Mouse (Mus musculus): ENCODE data around the gene Metap1d. TPM values are rescaled to one million over a fixed set of nuclear protein-coding genes. Genes with fewer than 3 reads are reported as not detected.

Gene Metap1d
- polyA plus RNA-seq, 1 experiment, result 7.3 TPM

DNA sequence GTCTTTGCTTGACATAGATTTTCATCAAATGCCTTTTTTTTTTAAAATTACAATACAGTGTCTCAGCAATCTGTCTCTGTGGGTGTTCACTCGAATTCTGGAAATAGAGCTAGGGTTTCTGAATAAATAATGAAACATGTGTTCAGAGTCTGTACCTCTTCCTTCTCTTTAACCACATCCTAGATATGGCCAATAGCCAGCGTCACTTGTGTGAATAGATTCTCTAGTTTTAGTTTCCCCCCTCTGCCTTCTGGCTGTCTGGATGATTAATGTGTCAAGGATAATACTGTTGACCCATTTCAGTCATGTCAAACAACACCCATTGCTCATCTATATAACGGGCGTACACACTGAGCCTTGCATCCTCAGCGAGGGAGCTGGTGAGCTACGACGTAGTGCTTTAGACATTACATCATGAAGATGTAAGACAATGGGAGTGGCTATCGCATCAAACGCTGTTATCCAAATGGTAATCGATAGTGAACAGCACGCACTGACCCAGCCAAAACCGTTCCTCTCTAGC lies 40.1 kb downstream of the Metap1d start:
- no peaks in the 10 kb centered on the region for H3K79me2 ChIP-seq (ENCODE audit: control insufficient read depth, insufficient read depth)
- H3K36me3 ChIP-seq (ENCODE audit: control insufficient read depth, insufficient read depth), result no peaks in the 10 kb centered on the region
- H3K27me3 ChIP-seq (ENCODE audit: control insufficient read depth, insufficient read depth, insufficient read length), result no peaks in the 10 kb centered on the region
- TF ChIP-seq MYOG (IDR thresholded peaks at IDR 0.05; ENCODE audit: control insufficient read depth in 1 of 3, insufficient read depth in 1 of 3, insufficient read length in 2 of 3, low read depth in 2 of 3) (no peak), TCF12 (IDR thresholded peaks at IDR 0.05; ENCODE audit: insufficient read depth, poor library complexity, severe bottlenecking) (no peak), TCF3 (IDR thresholded peaks at IDR 0.05; ENCODE audit: insufficient read length, low read depth) (no peak), MYOD1 (IDR thresholded peaks at IDR 0.05; ENCODE audit: control insufficient read depth in 1 of 3, insufficient read length in 2 of 3, low read depth in 2 of 3) (no peak), SRF (IDR thresholded peaks at IDR 0.05; ENCODE audit: control insufficient read depth, insufficient read length, low read depth) (no peak), MAX (IDR thresholded peaks at IDR 0.05; ENCODE audit: low read depth) (no peak), USF1 (IDR thresholded peaks at IDR 0.05; ENCODE audit: low read depth) (no peak), POLR2A (IDR thresholded peaks at IDR 0.05; ENCODE audit: insufficient read length, low read depth) (no peak), POLR2AphosphoS2 (IDR thresholded peaks at IDR 0.05; ENCODE audit: insufficient read length, low read depth) (no peak), REST (IDR thresholded peaks at IDR 0.05; ENCODE audit: insufficient read depth, insufficient read length) (no peak), CEBPB (IDR thresholded peaks at IDR 0.05; ENCODE audit: insufficient read depth, poor library complexity, severe bottlenecking) (no peak), E2F4 (IDR thresholded peaks at IDR 0.05; ENCODE audit: insufficient read depth) (no peak)
- H3K4me3 ChIP-seq, result no peak overlapping the region
- H3K4me2 ChIP-seq (ENCODE audit: low read depth), result no peak overlapping the region
- no peak overlapping the region for H3ac ChIP-seq (ENCODE audit: control insufficient read depth, insufficient read length)

DNA sequence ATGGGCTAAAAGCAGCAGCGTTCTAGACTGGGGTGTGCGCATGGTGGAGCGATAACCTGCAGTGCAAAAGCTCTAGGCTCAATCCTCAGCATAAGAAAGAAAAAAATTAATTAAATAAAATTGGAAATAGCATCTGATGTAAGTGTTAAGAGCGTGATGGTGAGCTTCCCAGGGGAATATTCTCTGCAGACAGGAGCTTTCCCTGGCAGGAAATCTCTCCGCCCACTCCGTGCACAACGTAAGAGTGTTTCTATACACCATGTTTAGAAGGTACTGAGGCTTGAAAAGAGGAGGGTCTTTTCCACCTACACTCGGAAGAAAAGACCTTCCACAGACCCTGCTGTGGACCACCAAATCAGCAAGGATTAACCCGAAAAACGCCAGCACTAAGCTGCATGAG lies 41.4 kb downstream of the Metap1d start:
- Histone ChIP-seq H3K4me2 (ENCODE audit: low read depth) (no peak overlapping the region), H3K36me3 (ENCODE audit: control insufficient read depth, insufficient read depth) (no peaks in the 10 kb centered on the region), H3K27me3 (ENCODE audit: control insufficient read depth, insufficient read depth, insufficient read length) (no peaks in the 10 kb centered on the region), H3ac (ENCODE audit: control insufficient read depth, insufficient read length) (no peak overlapping the region), H3K79me2 (ENCODE audit: control insufficient read depth, insufficient read depth) (no peaks in the 10 kb centered on the region), H3K4me3 (no peak overlapping the region)
- TF ChIP-seq TCF3 (IDR thresholded peaks at IDR 0.05; ENCODE audit: insufficient read length, low read depth), result no peak
- no peak for TF ChIP-seq MYOG (IDR thresholded peaks at IDR 0.05; ENCODE audit: control insufficient read depth in 1 of 3, insufficient read depth in 1 of 3, insufficient read length in 2 of 3, low read depth in 2 of 3)
- no peak for TF ChIP-seq POLR2AphosphoS2 (IDR thresholded peaks at IDR 0.05; ENCODE audit: insufficient read length, low read depth)
- TF ChIP-seq USF1 (IDR thresholded peaks at IDR 0.05; ENCODE audit: low read depth), result no peak
- TF ChIP-seq TCF12 (IDR thresholded peaks at IDR 0.05; ENCODE audit: insufficient read depth, poor library complexity, severe bottlenecking), result no peak
- TF ChIP-seq MAX (IDR thresholded peaks at IDR 0.05; ENCODE audit: low read depth), result no peak
- no peak for TF ChIP-seq REST (IDR thresholded peaks at IDR 0.05; ENCODE audit: insufficient read depth, insufficient read length)
- no peak for TF ChIP-seq E2F4 (IDR thresholded peaks at IDR 0.05; ENCODE audit: insufficient read depth)
- TF ChIP-seq SRF (IDR thresholded peaks at IDR 0.05; ENCODE audit: control insufficient read depth, insufficient read length, low read depth), result no peak
- TF ChIP-seq POLR2A (IDR thresholded peaks at IDR 0.05; ENCODE audit: insufficient read length, low read depth), result no peak
- TF ChIP-seq MYOD1 (IDR thresholded peaks at IDR 0.05; ENCODE audit: control insufficient read depth in 1 of 3, insufficient read length in 2 of 3, low read depth in 2 of 3), result no peak
- no peak for TF ChIP-seq CEBPB (IDR thresholded peaks at IDR 0.05; ENCODE audit: insufficient read depth, poor library complexity, severe bottlenecking)

DNA sequence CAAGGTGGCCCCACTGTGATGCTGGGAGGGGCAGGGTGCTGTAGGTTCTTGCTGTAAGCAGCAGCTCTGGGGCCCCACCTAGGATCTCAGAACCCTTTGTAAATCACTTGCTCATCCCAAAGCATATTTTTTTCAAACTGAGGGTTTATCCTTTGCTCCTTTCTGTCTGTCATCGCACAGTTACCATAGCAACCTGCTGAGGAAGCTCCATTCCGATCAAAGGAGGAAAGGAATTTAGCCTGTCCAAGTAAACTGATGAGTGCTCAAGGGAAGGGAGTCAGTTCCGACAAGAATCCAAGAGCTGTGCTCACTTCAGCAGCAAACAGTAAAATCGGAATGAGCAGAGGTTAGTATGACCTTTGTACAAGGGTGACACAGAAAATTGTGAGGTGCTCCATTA lies 41.9 kb downstream of the Metap1d start:
- no peak overlapping the region for H3K4me2 ChIP-seq (ENCODE audit: low read depth)
- no peaks in the 10 kb centered on the region for H3K27me3 ChIP-seq (ENCODE audit: control insufficient read depth, insufficient read depth, insufficient read length)
- H3ac ChIP-seq (ENCODE audit: control insufficient read depth, insufficient read length), result no peak overlapping the region
- no peak overlapping the region for H3K4me3 ChIP-seq
- no peaks in the 10 kb centered on the region for H3K36me3 ChIP-seq (ENCODE audit: control insufficient read depth, insufficient read depth)
- H3K79me2 ChIP-seq (ENCODE audit: control insufficient read depth, insufficient read depth), result no peaks in the 10 kb centered on the region
- TF ChIP-seq POLR2A (IDR thresholded peaks at IDR 0.05; ENCODE audit: insufficient read length, low read depth), result no peak

DNA sequence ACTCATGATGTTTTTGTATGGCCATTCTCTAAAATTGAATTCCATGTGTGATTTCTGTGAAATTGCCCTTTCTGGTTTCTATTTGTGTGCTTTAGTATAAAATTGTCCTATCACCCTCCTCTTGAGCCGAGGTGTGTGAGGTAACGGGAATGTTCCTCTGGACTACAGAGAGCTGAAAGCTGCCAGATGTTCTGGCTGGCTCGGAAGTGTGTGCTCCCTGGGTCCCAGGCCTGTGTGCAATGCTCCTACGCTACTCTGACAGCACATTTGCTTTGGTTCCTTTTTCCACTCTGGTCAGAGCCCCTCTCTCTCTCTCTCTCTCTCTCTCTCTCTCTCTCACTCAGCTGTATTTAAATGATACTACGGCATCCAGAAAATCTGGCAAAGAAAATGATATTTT lies 44.1 kb downstream of the Metap1d start:
- Histone ChIP-seq H3K36me3 (ENCODE audit: control insufficient read depth, insufficient read depth) (no peaks in the 10 kb centered on the region), H3ac (ENCODE audit: control insufficient read depth, insufficient read length) (no peak overlapping the region), H3K79me2 (ENCODE audit: control insufficient read depth, insufficient read depth) (no peaks in the 10 kb centered on the region), H3K27me3 (ENCODE audit: control insufficient read depth, insufficient read depth, insufficient read length) (no peaks in the 10 kb centered on the region), H3K4me3 (no peak overlapping the region), H3K4me2 (ENCODE audit: low read depth) (no peak overlapping the region)
- TF ChIP-seq SRF (IDR thresholded peaks at IDR 0.05; ENCODE audit: control insufficient read depth, insufficient read length, low read depth) (no peak), USF1 (IDR thresholded peaks at IDR 0.05; ENCODE audit: low read depth) (no peak), REST (IDR thresholded peaks at IDR 0.05; ENCODE audit: insufficient read depth, insufficient read length) (no peak), TCF3 (IDR thresholded peaks at IDR 0.05; ENCODE audit: insufficient read length, low read depth) (no peak), MAX (IDR thresholded peaks at IDR 0.05; ENCODE audit: low read depth) (no peak), MYOD1 (IDR thresholded peaks at IDR 0.05; ENCODE audit: control insufficient read depth in 1 of 3, insufficient read length in 2 of 3, low read depth in 2 of 3) (no peak), E2F4 (IDR thresholded peaks at IDR 0.05; ENCODE audit: insufficient read depth) (no peak)

DNA sequence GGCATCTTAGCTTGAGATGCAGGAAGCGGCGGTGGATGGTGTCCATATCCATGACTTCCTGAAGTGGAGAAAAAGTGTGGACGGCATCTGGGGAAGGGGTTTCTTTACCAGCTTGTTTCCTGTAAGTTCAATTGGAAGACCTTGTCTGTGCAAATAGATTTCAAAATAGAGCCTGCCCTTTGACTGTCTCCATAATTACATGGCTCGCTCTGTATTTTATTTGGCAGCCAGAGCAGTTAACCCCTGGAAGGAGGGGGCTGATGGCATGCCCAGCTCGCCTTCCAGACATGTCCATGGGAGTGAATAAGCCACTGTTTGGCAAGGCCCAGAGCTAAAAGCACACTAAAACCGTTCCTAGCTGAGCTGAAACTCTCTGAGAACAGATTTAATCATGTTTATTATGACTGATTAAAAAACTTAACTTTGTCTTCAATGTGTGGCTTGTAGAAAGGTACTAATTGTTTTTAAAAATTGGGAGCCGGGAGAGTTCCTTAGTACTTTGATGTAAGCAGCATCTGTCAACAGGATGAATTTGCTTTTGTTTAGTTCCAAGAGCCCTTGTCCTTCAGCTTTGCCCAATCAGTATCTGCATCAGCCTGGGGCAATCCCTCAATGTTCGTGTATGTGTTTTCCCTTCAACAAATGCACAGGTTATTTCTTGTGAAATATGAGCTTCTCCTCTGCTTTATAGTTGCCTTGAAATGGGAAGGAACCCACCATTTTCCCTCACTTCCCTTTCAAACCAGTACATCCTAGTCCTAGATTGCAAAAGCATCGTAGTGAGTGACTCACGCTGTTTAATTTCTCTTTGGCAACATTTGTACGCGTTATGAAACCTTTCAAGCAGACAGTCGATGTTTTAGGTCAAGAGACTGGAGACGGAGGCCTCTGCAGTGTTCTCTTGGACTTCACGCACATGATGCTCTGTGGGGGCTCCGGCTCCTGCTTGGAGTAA lies 46.5 kb downstream of the Metap1d start:
- Histone ChIP-seq H3ac (ENCODE audit: control insufficient read depth, insufficient read length) (no peak overlapping the region), H3K4me3 (no peak overlapping the region), H3K27me3 (ENCODE audit: control insufficient read depth, insufficient read depth, insufficient read length) (no peaks in the 10 kb centered on the region), H3K79me2 (ENCODE audit: control insufficient read depth, insufficient read depth) (no peaks in the 10 kb centered on the region), H3K36me3 (ENCODE audit: control insufficient read depth, insufficient read depth) (no peaks in the 10 kb centered on the region), H3K4me2 (ENCODE audit: low read depth) (no peak overlapping the region)
- TF ChIP-seq USF1 (IDR thresholded peaks at IDR 0.05; ENCODE audit: low read depth), result no peak
- TF ChIP-seq MAX (IDR thresholded peaks at IDR 0.05; ENCODE audit: low read depth), result no peak
- TF ChIP-seq TCF12 (IDR thresholded peaks at IDR 0.05; ENCODE audit: insufficient read depth, poor library complexity, severe bottlenecking), result no peak
- TF ChIP-seq SRF (IDR thresholded peaks at IDR 0.05; ENCODE audit: control insufficient read depth, insufficient read length, low read depth), result no peak
- TF ChIP-seq CEBPB (IDR thresholded peaks at IDR 0.05; ENCODE audit: insufficient read depth, poor library complexity, severe bottlenecking), result no peak
- no peak for TF ChIP-seq TCF3 (IDR thresholded peaks at IDR 0.05; ENCODE audit: insufficient read length, low read depth)
- TF ChIP-seq MYOG (IDR thresholded peaks at IDR 0.05; ENCODE audit: control insufficient read depth in 1 of 3, insufficient read depth in 1 of 3, insufficient read length in 2 of 3, low read depth in 2 of 3), result no peak
- no peak for TF ChIP-seq REST (IDR thresholded peaks at IDR 0.05; ENCODE audit: insufficient read depth, insufficient read length)
- no peak for TF ChIP-seq POLR2AphosphoS2 (IDR thresholded peaks at IDR 0.05; ENCODE audit: insufficient read length, low read depth)
- no peak for TF ChIP-seq POLR2A (IDR thresholded peaks at IDR 0.05; ENCODE audit: insufficient read length, low read depth)
- TF ChIP-seq MYOD1 (IDR thresholded peaks at IDR 0.05; ENCODE audit: control insufficient read depth in 1 of 3, insufficient read length in 2 of 3, low read depth in 2 of 3), result no peak
- no peak for TF ChIP-seq E2F4 (IDR thresholded peaks at IDR 0.05; ENCODE audit: insufficient read depth)

Data from myocyte (in vitro differentiated cells).